Mouse (Mus musculus): Measurements from ENCODE around the gene Nsun2.

The Nsun2 gene

GRCm38 (mm10) chr13:69639251-69639650, 105.7 kb downstream of the Nsun2 start:
- no peak for DNase-seq

GRCm38 (mm10) chr13:69640126-69640525, 106.6 kb downstream of the Nsun2 start:
- no peak for DNase-seq

- no peak for DNase-seq
Observed at GRCm38 (mm10) chr13:69640541-69640940, 107.0 kb downstream of the Nsun2 start.

GRCm38 (mm10) chr13:69641017-69641416, 107.5 kb downstream of the Nsun2 start:
- no peak for DNase-seq

GRCm38 (mm10) chr13:69642656-69643216, 109.2 kb downstream of the Nsun2 start:
- no peak for DNase-seq

DNA sequence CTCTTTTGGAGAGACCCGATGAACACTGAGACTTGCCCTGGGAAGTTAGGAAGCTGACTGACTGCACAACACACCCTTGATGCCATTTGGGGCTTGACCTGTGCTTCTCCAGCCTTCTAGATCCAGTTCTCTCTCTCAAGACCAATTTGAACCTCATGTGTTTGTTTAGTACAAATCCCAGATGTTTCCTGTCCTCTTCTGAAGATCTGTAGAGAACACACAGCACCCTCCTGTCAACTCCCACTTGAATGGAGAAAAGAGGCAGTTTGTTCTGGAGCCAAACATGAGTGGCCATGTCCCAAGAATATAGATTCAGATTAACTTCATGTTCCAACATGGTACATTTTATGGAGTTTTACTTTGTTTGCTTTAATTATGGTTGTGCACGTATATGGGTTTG, 110.4 kb downstream of the Nsun2 start:
- DNase-seq: no peak

GRCm38 (mm10) chr13:69644427-69645166, 111.1 kb downstream of the Nsun2 start:
- DNase-seq: no peak

- DNase-seq: no peak
Observed at GRCm38 (mm10) chr13:69645694-69646423, 112.3 kb downstream of the Nsun2 start.

DNA sequence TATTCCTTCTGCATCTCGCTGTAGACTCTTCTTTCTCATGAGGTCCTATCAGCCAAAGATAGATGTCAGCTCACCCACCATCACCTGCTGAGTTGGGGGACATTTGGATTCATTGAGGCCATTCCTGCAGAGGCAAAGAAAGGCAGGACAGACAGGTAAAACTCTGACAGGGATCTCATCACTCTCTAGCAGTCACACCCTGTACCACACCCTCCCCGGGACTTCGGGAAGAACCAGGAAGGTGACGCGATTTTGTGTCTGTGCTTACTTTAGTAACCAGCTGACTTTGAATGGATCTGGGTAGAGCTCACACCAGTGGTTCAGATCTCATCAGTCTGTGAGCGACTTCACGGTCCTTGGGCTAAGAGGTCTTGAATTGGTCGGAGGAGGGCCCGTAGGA, 112.9 kb downstream of the Nsun2 start:
- DNase-seq: no peak

DNA sequence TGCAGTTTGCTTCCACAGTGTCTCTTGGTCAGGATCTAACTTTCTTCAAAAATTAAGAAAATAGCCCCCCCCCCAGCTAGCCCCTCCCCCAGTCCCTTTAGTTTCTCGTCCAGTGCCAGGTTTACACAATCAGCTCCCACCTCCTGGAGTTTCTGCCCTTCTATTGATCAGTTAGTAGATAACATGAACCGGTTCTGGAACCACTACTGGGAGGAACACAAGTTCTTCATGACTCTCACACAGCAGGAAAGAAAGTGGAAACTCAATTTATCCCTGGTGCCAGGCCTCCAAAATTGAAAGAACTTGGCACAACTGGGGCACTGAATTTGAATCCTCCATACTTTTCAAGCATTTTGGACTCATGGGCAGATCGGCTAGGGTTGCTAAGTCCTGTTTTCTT, 121.0 kb downstream of the Nsun2 start:
- no peak for DNase-seq

DNA sequence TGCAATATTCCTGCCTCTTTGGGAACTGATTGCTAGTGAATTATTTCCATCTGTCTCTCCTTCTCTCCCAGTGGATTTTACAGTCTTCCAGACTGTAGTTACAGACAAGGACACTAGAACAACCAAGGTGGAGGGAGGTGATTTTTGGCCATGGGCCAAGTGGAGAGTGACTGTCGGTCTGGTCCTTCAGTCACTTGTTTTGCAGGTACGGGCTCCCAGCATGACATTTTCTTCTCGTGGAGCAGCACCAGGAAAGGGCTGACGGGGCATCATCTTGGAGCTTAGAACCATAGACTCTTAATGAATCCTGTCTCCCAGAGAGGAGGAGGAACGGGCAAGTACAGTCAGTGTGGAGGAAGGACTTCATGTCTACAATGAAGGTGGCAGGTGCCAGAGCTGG, 138.6 kb downstream of the Nsun2 start:
- no peak for DNase-seq

DNA sequence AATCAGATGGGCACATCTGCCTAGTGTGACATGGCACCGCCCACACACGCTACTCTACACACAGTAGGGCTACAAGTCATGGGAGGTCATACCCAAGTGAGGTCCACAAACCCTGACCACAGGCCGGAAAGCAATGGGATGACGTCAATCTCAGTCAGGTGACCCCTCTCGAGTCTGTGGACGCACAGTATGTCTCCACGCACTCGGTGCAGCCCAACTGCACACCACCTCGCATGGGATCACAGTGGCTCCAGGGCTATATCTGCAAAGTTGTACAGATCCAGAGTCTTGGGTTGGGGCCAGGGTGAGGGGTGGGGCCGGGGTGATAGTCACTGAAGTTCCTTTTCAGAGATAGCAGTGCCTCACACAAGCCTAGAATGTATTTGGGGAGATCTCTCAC, 139.0 kb downstream of the Nsun2 start:
- no peak for DNase-seq

GRCm38 (mm10) chr13:69673197-69673920, 139.8 kb downstream of the Nsun2 start:
- DNase-seq: no peak

DNA sequence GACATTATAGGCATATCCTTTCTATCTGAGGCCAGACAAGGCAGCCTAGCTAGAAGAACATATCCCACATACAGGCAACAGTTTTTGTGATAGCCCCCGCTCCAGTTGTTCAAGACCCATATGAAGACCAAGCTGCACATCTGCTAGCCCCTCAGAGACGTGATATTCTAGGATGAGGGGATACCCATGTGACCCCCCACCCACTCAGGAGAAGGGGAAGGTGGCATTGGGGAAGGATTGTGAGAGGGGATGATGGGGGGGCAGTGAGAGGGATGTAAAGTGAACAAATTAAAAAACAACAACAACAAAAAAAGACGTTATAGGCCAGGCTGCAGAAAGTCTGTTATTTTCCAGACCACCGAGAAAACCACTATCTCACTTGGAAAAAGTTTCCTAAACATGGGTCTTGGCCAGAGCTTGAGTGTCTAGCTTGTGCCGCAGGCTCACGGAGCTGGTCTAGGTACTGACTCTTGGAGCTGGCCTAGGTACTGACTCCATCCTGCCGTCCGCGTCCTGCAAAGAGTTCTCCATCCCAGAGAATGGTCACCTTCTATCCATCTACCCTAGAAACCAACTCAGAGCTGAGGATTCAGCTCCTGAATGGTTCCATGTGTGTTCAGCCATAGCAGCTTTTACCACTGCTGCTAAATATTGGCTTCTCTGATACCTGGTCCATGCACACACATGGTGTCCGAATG, 140.5 kb downstream of the Nsun2 start:
- DNase-seq: no peak

All from right cerebral cortex, postnatal 14 days (tissue).